Mouse (Mus musculus) stomach, embryonic 15.5 days (tissue): ENCODE measurements around the gene Map3k21. TPM values are rescaled to one million over a fixed set of nuclear protein-coding genes. Genes with fewer than 3 reads are reported as not detected.

Experiments used
- ATAC-seq: fragments of 200-750 bp; cut with Nextera tagmentation; 2 replicates; pipeline ENCODE4 v1.8.0; 2017; ENCODE audit warnings: low read depth, moderate number of reproducible peaks, moderate TSS enrichment; ENCODE audit not compliant: insufficient read depth, low FRiP score
- H3K27ac ChIP-seq: fragments of 300-500 bp; sonication (generic); 2 replicates; pipeline ENCODE4 v1.5.1; 2015; ENCODE audit warnings: mild to moderate bottlenecking, inconsistent platforms
- H3K27me3 ChIP-seq: fragments of 300-500 bp; sonication (generic); replicated peaks from 2 replicates; pipeline ENCODE4 v1.6.1; 2015; ENCODE audit warnings: inconsistent platforms
- H3K36me3 ChIP-seq: fragments of 300-500 bp; sonication (generic); 2 replicates; pipeline ENCODE4 v1.6.1; 2015; ENCODE audit warnings: inconsistent platforms
- H3K4me1 ChIP-seq: fragments of 300-500 bp; sonication (generic); 2 replicates; pipeline ENCODE4 v1.6.1; 2015; ENCODE audit warnings: inconsistent platforms
- H3K4me2 ChIP-seq: fragments of 300-500 bp; sonication (generic); 2 replicates; pipeline ENCODE4 v1.6.1; 2015; ENCODE audit warnings: mild to moderate bottlenecking, inconsistent platforms
- H3K4me3 ChIP-seq: fragments of 300-500 bp; sonication (generic); replicated peaks from 2 replicates; pipeline ENCODE4 v1.5.1; 2015; ENCODE audit warnings: inconsistent platforms
- H3K9ac ChIP-seq: fragments of 300-500 bp; sonication (generic); 2 replicates; pipeline ENCODE4 v1.6.1; 2015; ENCODE audit warnings: inconsistent platforms
- H3K9me3 ChIP-seq: fragments of 300-500 bp; sonication (generic); 2 replicates; pipeline ENCODE4 v1.6.1; 2016; ENCODE audit warnings: inconsistent platforms
- WGBS: fragments of 180-500 bp; shearing (Covaris S2); methylation state at CpG from one replicate; pipeline ENCODE4 v1.1.7; 2015; 5-methylcytosine and 5-hydroxymethylcytosine counted together
- polyA plus RNA-seq: library from polyadenylated mRNA; unstranded; fragments of >200 nt; fragmentation: Nextera tagmentation; extraction: Ambion mirVana; gene quantifications from 2 replicates; pipeline ENCODE4 v1.2.1, GENCODE M21; 2015

Map3k21 gene
- polyA plus RNA-seq, 1 experiment from 2014 or later: 1.7 TPM

- Histone ChIP-seq H3K4me3 (no peak overlapping the region), H3K9ac (no peak overlapping the region), H3K9me3 (no peaks in the 10 kb centered on the region), H3K4me1 (no peaks in the 10 kb centered on the region), H3K4me2 (no peak overlapping the region), H3K27me3 (no peaks in the 10 kb centered on the region), H3K36me3 (no peaks in the 10 kb centered on the region), H3K27ac (no peak overlapping the region)
- ATAC-seq: no peak
- WGBS: 64% methylated on average over 3 of the region's 3 CpGs
Observed at GRCm38 (mm10) chr8:125983515-125983914, 73.3 kb downstream of the Map3k21 start.

GRCm38 (mm10) chr8:125984140-125984539 is 73.9 kb downstream of the Map3k21 start:
- H3K27ac ChIP-seq: no peak overlapping the region
- no peaks in the 10 kb centered on the region for H3K9me3 ChIP-seq
- H3K27me3 ChIP-seq: no peaks in the 10 kb centered on the region
- ATAC-seq: no peak
- H3K4me1 ChIP-seq: no peaks in the 10 kb centered on the region
- no peak overlapping the region for H3K4me2 ChIP-seq
- H3K9ac ChIP-seq: no peak overlapping the region
- WGBS: 76% methylated on average over 4 of the region's 4 CpGs
- no peak overlapping the region for H3K4me3 ChIP-seq
- H3K36me3 ChIP-seq: no peaks in the 10 kb centered on the region

GRCm38 (mm10) chr8:125985364-125985763 is 75.1 kb downstream of the Map3k21 start:
- no peak overlapping the region for H3K9ac ChIP-seq
- 92% methylated on average over 2 of the region's 2 CpGs for WGBS
- no peak for ATAC-seq
- no peak overlapping the region for H3K4me2 ChIP-seq
- no peaks in the 10 kb centered on the region for H3K27me3 ChIP-seq
- H3K4me3 ChIP-seq: no peak overlapping the region
- H3K4me1 ChIP-seq: no peaks in the 10 kb centered on the region
- H3K9me3 ChIP-seq: no peaks in the 10 kb centered on the region
- no peak overlapping the region for H3K27ac ChIP-seq
- no peaks in the 10 kb centered on the region for H3K36me3 ChIP-seq

GRCm38 (mm10) chr8:125986999-125987589 is 76.8 kb downstream of the Map3k21 start:
- no peak for ATAC-seq

GRCm38 (mm10) chr8:125987996-125988395 is 77.7 kb downstream of the Map3k21 start:
- Histone ChIP-seq H3K27me3 (no peaks in the 10 kb centered on the region), H3K4me1 (no peaks in the 10 kb centered on the region), H3K4me2 (no peak overlapping the region), H3K27ac (no peak overlapping the region), H3K4me3 (no peak overlapping the region), H3K9ac (no peak overlapping the region), H3K36me3 (no peaks in the 10 kb centered on the region), H3K9me3 (no peaks in the 10 kb centered on the region)
- WGBS: 45% methylated on average over 2 of the region's 2 CpGs
- ATAC-seq: no peak

More at GRCm38 (mm10) chr8:125986999-125987589, 76.8 kb downstream of the Map3k21 start:
- no peak overlapping the region for H3K9ac ChIP-seq
- no peak overlapping the region for H3K4me2 ChIP-seq
- H3K4me1 ChIP-seq: no peaks in the 10 kb centered on the region
- 55% methylated on average over 6 of the region's 6 CpGs for WGBS
- H3K27me3 ChIP-seq: no peaks in the 10 kb centered on the region
- no peaks in the 10 kb centered on the region for H3K9me3 ChIP-seq
- no peak overlapping the region for H3K4me3 ChIP-seq
- H3K36me3 ChIP-seq: no peaks in the 10 kb centered on the region
- H3K27ac ChIP-seq: no peak overlapping the region

- peaks cover 11% of the 10 kb centered on the region for H3K27me3 ChIP-seq
- no peak for ATAC-seq
- no peak overlapping the region for H3K4me3 ChIP-seq
- H3K36me3 ChIP-seq: no peaks in the 10 kb centered on the region
- H3K9ac ChIP-seq: no peak overlapping the region
- no peaks in the 10 kb centered on the region for H3K9me3 ChIP-seq
- peaks cover 13% of the 10 kb centered on the region for H3K4me1 ChIP-seq
- H3K4me2 ChIP-seq: no peak overlapping the region
- H3K27ac ChIP-seq: no peak overlapping the region
- 44% methylated on average over 9 of the region's 9 CpGs for WGBS
Observed at GRCm38 (mm10) chr8:125993636-125994035, 83.4 kb downstream of the Map3k21 start.

- Histone ChIP-seq H3K4me2 (peak within 1 kb of the TSS; percentile 82), H3K9me3 (no peaks in the 10 kb centered on the region), H3K4me3 (peak within 1 kb of the TSS; percentile 64), H3K27me3 (peaks cover 11% of the 10 kb centered on the region), H3K36me3 (no peaks in the 10 kb centered on the region), H3K27ac (peak within 1 kb of the TSS; percentile 87), H3K9ac (peak within 1 kb of the TSS; percentile 13), H3K4me1 (peaks cover 21% of the 10 kb centered on the region)
- WGBS: under 1% methylated on average over 66 of the region's 73 CpGs
- ATAC-seq: peak; percentile 81
Observed at GRCm38 (mm10) chr8:125995101-125995986, 85.1 kb downstream of the Map3k21 start, which contains the start of gene Kcnk1. TSS of gene Kcnk1 (plus strand) at chr8:125995170.

GRCm38 (mm10) chr8:125996031-125996839 is 86.0 kb downstream of the Map3k21 start:
- 20% methylated on average over 14 of the region's 14 CpGs for WGBS
- Histone ChIP-seq H3K9me3 (no peaks in the 10 kb centered on the region), H3K9ac (peak overlapping the region; percentile 13), H3K36me3 (no peaks in the 10 kb centered on the region), H3K27me3 (peaks cover 11% of the 10 kb centered on the region), H3K4me2 (peak overlapping the region; percentile 82), H3K27ac (peak overlapping the region; percentile 87), H3K4me3 (peak overlapping the region; percentile 64), H3K4me1 (peaks cover 22% of the 10 kb centered on the region)
- no peak for ATAC-seq

GRCm38 (mm10) chr8:125996980-125997379 is 86.7 kb downstream of the Map3k21 start:
- Histone ChIP-seq H3K27ac (peak overlapping the region; percentile 87), H3K4me2 (peak overlapping the region; percentile 82), H3K27me3 (peaks cover 11% of the 10 kb centered on the region), H3K9ac (no peak overlapping the region), H3K4me3 (peak overlapping the region; percentile 64), H3K36me3 (no peaks in the 10 kb centered on the region), H3K4me1 (peaks cover 22% of the 10 kb centered on the region), H3K9me3 (no peaks in the 10 kb centered on the region)
- WGBS: 18% methylated on average over 6 of the region's 6 CpGs
- peak; percentile 41; the same call in 1 of the 2 replicates for ATAC-seq
